Mouse (Mus musculus) heart, postnatal 14 days (tissue): Measurements from ENCODE around the gene Pxdn. TPM values are rescaled to one million over a fixed set of nuclear protein-coding genes. Genes with fewer than 3 reads are reported as not detected.

Source experiments
- DNase-seq, 2 experiments: peaks; one replicate each; pipeline ENCODE4 v3.0.0; 2021 to 2022
- intact Hi-C: fragments of 180-260 bp; cut with DNase I; formaldehyde crosslinking; loops from one replicate; pipeline ENCODE4 v1.15.1; 2025
- total RNA-seq, 2 experiments: library from RNA; stranded (reverse); gene quantifications; 2 replicates each; pipeline ENCODE4 v1.2.3; 2021

Pxdn gene
- total RNA-seq, 2 experiments from 2014 or later = 144 to 151 TPM

- no peak for DNase-seq
These were observed 71.3 kb downstream of the Pxdn start for GRCm38 (mm10) chr12:30008741-30009140.

GRCm38 (mm10) chr12:30015501-30015900 is 78.1 kb downstream of the Pxdn start:
- DNase-seq = no peak
- intact Hi-C loops = loop anchor here (10.0 kb wide), 1 partner anchor 321 kb away; no protein-coding TSS in a partner anchor

More at GRCm38 (mm10) chr12:30008741-30009140, 71.3 kb downstream of the Pxdn start:
- intact Hi-C loops = no loop called here

- no peak for DNase-seq
- intact Hi-C loops = loop anchor here (10.0 kb wide), 1 partner anchor 322 kb away; no protein-coding TSS in a partner anchor
These were observed 79.7 kb downstream of the Pxdn start for GRCm38 (mm10) chr12:30017131-30017530.

DNA sequence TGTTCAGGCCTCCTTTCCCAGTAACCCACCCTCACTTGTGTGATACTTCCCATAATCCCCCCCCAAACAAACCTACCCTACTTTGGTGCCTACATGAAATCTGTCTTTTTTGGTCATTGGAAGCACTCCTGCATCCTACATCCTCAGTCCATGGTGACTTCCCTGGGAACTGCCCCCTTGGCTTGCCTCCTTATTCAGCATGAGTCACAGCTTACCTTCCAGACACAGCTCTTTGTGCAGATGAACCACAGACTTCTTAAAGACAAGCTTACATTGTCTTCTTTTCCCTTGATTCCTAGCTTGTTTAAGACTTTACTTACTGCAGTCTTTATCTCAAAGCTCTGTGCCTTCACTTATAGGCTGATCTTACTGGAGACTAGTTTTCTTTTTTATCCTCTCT is 83.0 kb downstream of the Pxdn start:
- DNase-seq = no peak
- intact Hi-C loops = no loop called here

DNA sequence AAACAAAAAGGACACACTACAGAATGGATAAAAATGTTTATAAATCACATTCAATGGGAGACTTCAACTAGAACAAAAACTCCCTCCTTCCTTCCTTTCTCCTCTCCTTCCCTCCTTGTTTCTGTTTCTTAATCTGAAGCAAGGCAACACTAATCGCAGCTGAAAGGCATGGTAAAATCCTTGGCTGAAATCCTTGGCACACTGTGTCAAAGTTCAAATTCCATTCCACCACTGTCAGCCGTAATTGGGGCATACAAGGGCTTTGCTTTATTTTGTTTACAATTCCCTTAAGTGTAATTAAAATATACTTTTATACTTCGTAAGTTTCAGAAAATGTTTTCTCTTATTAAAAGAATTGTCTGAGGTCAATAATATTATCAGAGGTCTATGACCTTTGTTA is 86.1 kb downstream of the Pxdn start:
- peak in 1 of 2 experiments; percentile 34 for DNase-seq
- intact Hi-C loops = no loop called here

DNA sequence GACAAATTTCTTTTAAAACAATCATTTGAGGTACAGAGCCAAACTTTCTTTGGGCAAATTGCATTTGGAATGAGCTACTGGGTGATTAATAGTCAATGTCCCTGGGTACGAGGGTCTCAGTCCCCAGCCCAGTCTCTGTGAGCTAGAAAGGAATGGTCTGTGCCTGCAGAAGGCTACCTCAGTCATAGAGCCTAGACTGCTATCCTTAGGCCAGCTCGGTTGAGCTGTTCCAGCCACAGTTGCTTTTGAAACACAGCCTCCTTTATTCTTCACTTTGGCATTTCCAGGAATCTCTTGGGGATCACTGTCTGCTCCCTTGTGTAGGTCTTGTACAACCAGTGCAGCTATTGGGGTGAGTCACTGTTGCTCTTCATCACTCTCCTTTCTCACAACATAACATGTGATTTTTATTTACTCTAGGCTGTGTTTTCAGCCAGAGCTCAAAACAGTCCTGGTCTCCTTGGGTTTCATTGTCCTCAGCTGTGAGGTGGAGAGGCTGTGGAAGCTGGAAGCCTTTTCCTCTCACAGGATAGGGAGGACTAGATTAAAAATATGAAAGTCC is 86.9 kb downstream of the Pxdn start:
- intact Hi-C loops = no loop called here

DNA sequence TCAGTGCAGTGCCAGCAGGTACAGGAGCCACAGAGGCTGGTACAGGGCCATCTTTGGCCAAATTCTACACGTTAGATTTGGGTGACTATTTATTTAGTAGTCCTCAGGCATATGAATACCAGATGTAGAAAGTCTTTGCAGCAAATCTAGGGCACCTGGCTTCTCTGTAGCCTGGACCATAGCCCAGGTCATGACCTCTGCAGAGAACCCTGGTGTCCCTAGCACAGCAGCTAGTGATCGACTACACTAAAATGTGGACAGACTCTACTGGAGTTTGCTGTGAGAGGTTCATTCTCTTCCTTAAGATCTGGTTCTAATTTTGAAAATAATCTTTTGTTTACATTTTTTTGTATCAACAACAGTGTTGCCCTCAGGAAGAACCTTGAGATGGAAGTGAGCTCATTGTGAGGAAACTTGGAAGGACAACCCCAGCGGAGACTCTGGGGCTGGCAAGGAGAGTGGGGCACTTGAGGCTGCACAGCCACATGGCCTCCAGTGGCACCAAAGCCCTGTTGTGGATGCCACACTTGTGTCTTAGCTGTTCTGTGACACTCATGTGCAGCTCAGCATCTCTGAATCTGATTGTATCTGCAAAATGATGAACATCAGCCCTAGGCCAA is 90.4 kb downstream of the Pxdn start:
- no peak for DNase-seq
- intact Hi-C loops = no loop called here

More for the DNA sequence above, 86.9 kb downstream of the Pxdn start:
- DNase-seq = peak in 1 of 2 experiments; percentile 34

- DNase-seq = no peak
- intact Hi-C loops = no loop called here
These were observed 91.7 kb downstream of the Pxdn start for GRCm38 (mm10) chr12:30029111-30029510.

- DNase-seq = no peak
- intact Hi-C loops = no loop called here
These were observed 93.2 kb downstream of the Pxdn start for GRCm38 (mm10) chr12:30030571-30030970.

GRCm38 (mm10) chr12:30034681-30035080 is 97.3 kb downstream of the Pxdn start:
- DNase-seq = no peak
- intact Hi-C loops = no loop called here

DNA sequence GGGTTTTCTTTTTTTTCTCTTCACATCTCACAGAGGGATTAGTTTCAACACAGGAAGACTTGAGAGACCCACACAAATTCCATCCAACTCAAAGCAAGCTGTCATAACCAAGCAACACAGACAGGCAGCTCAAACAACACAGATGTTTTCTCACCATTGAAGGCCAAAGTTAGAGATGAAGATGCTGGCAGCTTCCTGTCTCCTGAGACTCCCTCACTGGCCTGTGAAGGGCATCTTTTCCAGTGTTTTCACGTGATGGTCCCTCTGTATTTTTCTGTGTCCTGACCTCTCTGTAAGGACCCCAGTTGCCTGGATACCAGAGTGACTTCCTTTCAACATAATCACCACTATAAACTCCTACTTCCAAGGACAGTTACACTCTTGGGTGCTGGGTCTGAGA is 98.0 kb downstream of the Pxdn start:
- intact Hi-C loops = no loop called here
- DNase-seq = peak; percentile 53 to 61

DNA sequence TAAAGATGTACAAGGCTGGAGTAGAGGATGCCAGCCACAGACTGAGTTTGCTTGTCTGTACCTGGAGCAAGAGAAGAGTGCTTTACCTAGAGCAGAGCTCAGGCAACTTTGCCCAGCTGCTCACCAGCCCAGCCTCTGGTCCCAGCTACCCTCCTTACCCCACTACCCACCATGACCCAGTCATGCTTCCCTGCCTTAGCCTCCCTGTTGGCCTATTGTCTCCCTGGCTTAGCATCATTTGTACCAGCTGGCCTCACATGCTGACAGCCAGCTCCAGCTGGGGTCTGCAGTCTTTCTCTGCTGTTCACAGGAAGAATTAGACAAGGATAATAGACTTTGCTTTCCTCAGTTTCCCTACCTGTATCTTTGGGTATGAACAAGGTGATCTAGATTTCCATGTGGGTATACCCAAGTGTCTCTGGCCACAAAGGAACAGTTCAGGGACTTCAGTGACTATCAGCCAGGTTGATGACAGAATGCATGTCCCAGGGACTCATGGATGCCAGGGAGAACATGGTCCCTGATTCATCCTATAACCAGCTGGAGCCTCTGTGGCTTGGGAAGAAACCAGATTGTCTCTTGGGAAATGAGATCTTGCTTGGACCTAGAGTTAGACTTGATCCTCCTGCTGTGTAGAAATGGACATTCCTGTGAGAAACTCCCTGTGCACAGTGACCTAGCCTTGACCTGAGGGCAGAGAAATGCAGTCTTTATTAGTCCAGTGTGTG is 98.6 kb downstream of the Pxdn start:
- DNase-seq = peak in 1 of 2 experiments; percentile 64
- intact Hi-C loops = no loop called here

DNA sequence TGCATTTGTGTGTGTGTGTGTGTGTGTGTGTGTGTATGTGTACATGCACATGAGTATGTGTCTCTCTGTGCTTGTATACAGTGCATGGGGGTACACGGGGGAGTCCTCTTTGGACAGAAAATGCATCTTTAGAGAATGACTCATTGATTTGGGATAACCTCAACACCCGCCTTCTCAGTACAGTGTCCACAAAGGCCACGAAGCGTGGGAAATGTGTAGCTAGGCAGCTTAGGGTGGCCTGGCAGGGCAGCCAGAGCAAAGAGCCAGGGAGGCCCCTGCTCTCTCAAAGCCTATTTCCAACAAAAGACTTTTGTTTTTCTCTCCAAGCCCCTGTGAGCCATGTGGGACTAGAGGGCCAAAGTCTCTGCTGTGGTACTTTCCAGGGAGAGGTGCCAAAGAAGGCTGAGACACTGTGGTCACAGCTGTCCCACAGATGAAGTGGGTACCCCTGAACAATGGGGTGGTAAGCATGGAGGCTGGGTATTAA is 99.2 kb downstream of the Pxdn start:
- intact Hi-C loops = no loop called here
- DNase-seq = peak in 1 of 2 experiments; percentile 32

- intact Hi-C loops = loop anchor here (1.0 kb wide), 1 partner anchor 112 kb away; no protein-coding TSS in a partner anchor
- peak; percentile 53 to 77 for DNase-seq
These were observed 102.2 kb downstream of the Pxdn start for GRCm38 (mm10) chr12:30039565-30039964.

DNA sequence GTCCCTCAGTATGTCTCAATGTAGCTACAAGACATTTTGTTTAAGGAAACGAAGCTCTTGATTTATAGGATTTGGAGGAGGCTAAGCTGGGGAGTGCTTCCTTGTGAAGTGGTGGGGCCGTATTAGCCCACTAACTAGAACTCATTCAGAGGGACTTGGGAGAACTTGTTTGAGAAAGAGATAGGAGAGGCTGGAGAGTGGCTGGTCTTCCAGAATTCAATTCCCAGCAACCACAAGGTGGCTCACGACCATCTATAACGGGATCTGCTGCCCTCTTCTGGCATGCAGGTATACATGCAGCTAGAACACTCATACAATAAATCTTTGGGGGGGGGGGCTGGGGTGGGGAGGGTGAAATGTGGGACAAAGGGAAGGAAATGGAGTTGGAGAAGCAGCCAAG is 102.7 kb downstream of the Pxdn start:
- peak; percentile 54 to 70 for DNase-seq
- intact Hi-C loops = no loop called here

DNA sequence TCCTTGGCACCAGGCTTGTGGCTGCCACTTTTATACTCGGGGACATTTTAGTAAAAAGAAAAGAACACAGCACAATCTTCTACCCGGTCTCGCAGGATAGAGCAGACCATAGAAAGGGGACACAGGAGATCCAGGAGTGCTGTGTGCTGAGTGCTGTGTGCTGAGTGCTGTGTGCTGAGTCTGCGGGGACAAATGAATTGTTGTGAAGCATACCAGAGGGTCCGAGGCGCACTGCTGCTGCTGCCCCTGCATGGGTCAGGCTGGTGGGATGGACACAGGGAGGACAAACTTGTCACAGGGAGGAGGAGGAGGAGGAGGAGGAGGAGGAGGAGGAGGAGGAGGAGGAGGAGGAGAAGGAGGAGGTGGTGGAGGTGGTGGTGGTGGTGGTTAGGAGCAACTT is 111.4 kb downstream of the Pxdn start:
- DNase-seq = no peak
- intact Hi-C loops = no loop called here

- no peak for DNase-seq
- intact Hi-C loops = loop anchor here (2.0 to 5.0 kb wide), 4 partner anchors 79 to 957 kb away; partner anchors contain the start of gene Tmem18
These were observed 112.4 kb downstream of the Pxdn start for GRCm38 (mm10) chr12:30049818-30050217.

- intact Hi-C loops = loop anchor here (2.0 to 5.0 kb wide), 4 partner anchors 79 to 957 kb away; partner anchors contain the start of gene Tmem18
- DNase-seq = peak; percentile 61 to 78
These were observed 112.8 kb downstream of the Pxdn start for GRCm38 (mm10) chr12:30050235-30050634.

DNA sequence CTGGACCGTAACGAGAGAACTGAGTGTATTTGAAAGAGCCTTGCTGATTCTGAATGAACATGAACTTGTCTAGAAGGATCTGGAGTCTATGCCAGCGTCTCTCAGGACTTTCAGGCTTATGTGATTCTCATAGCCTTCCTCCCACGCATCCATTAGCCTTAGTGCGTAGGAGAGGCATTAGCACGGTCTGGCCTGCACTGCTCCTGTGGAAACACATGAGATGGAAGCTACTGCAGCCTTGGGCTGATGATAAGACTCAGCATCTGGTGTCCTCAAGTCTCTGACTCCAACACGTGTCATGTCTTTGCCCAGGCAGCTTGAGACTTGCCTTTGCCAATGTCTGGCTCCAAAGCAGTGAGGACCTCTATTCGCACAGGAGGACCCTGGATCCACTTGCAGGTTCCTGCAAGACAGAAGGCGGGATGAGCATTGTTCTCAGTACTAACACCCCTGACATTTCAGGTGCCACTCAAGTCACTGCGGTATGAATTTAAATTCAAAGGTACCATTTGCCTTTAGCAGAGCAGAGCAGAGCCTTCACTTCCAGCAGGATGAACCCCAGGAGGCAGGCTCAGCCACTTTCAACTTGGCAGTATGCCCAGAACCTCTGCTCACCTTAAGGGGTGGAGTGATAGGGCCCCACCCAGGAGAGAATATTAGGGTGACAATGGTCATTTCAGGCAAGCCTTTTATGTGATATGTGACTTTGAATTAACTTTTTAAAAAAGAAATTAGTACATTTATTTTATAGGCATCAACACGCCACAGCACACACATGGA is 117.5 kb downstream of the Pxdn start:
- no peak for DNase-seq
- intact Hi-C loops = loop anchor here (5.0 kb wide), 2 partner anchors 142 to 952 kb away; no protein-coding TSS in a partner anchor

GRCm38 (mm10) chr12:30058044-30058443 is 120.6 kb downstream of the Pxdn start:
- no peak for DNase-seq
- intact Hi-C loops = no loop called here
